Mouse (Mus musculus) G1E (cell line): ENCODE measurements around the gene Npr1.

Experiments
- CTCF ChIP-seq: IDR thresholded peaks from 2 replicates; pipeline ENCODE4 v1.5.1; 2012; ENCODE audit warnings: low read depth, low read length, inconsistent platforms, mixed read lengths
- TAL1 ChIP-seq: conservative IDR thresholded peaks from 2 replicates; pipeline ENCODE4 v1.6.1; 2012; ENCODE audit warnings: low read depth, low read length, inconsistent platforms, mixed read lengths

DNA sequence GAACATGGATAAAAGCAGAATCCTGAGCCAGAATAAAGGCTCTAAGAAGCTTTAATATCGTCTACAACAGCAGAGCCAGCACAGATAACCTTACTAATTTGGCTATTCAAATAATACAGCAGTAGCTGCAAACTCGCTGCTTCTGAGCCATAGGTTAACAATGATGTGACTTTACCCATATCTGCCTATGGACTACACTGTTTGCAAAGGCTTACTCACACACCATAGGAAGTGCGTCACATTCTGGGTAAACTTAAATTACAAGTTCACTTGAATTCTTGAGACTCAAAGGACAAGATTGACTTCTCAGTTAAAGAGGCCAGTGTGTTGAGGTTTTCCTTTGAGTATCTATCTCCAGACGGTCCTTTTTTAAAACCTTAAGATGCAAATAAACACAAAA, 37.8 kb upstream of the Npr1 start:
- TF ChIP-seq CTCF = no peak
- no peak for TF ChIP-seq TAL1
